Mouse (Mus musculus) B cell, adult 2 months (primary cell): ENCODE data around the gene Gjc2.

Experiments used
- DNase-seq, 2 experiments: peaks; one replicate each; pipeline ENCODE4 v3.0.0; 2022

Gene Gjc2

GRCm38 (mm10) chr11:59208153-59208831 is 25.3 kb upstream of the Gjc2 start, which contains the start of gene 2310033P09Rik:
TSS of gene 2310033P09Rik (plus strand) at chr11:59208321.
- DNase-seq: peak; percentile 95 to 96

DNA sequence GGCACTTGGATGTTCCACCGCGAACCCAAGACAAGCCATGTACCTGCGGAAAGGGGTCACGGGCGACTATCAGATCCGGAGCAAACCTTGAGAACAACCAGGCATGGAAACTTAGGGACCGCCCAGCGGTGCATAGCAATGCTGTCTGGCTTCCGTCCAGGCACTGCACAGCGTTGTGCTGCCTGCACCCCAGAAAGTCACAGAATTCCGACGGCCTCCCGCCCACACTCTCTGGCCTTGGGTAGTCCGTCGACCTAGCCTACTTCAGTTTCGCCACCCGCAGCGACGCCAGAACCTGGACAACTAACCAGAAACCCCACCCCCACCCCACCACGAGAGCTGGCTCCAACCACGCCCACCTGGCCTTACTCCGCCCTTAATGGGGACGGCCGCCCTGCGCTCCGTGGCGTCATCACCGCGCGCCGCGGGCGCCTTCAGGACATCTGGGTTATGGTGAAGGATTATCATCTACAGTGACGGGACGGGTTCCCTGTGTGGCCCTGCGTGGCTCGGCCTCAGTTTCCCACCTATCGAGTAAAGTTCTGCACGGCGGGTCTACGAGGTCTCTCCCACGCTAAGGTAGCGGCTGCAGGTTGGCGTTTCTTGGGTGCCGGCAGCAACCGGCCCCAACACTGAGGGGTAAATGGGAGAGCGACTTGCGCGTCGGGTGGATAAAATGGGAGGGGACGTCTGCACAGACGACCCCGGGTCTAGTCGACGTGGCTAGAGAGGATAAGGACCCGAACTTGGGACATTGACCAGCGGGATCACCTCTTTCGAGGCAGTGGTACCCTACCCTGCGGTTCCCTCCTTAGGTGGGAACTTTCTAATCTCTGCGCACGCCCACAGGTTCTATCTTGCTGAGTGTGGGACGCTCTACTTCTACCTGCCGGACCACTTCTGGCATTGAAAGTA is 19.3 kb upstream of the Gjc2 start, which contains the start of gene Mrpl55:
Mrpl55 (plus strand) TSS at position 406 of the 915 bp plus-strand sequence.
- DNase-seq: peak; percentile 97

- DNase-seq: no peak
Measured at GRCm38 (mm10) chr11:59201216-59202002, 18.4 kb upstream of the Gjc2 start.

DNA sequence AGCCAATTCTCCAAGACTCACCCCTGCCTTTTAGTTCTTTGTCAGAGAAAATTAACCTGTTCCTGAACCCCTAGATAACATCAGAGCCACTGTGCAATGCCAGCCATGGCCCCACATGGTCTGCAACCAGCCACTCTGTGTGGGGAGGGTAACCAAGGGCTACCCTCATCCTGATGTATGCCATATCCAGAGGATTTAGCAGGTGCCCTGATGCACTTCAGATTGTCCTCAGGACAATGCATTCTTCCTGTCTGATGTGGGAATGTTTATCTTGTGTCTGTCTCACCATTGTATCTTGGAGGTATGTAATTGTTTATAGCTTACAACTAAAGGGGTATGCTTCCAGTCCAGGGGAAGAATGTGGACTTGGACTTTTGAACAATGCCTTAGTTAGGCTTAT is 13.2 kb upstream of the Gjc2 start:
- DNase-seq: no peak

GRCm38 (mm10) chr11:59192059-59192386 is 9.0 kb upstream of the Gjc2 start, which contains the start of gene Guk1:
TSS of gene Guk1 (minus strand) at chr11:59192212.
- DNase-seq: no peak

DNA sequence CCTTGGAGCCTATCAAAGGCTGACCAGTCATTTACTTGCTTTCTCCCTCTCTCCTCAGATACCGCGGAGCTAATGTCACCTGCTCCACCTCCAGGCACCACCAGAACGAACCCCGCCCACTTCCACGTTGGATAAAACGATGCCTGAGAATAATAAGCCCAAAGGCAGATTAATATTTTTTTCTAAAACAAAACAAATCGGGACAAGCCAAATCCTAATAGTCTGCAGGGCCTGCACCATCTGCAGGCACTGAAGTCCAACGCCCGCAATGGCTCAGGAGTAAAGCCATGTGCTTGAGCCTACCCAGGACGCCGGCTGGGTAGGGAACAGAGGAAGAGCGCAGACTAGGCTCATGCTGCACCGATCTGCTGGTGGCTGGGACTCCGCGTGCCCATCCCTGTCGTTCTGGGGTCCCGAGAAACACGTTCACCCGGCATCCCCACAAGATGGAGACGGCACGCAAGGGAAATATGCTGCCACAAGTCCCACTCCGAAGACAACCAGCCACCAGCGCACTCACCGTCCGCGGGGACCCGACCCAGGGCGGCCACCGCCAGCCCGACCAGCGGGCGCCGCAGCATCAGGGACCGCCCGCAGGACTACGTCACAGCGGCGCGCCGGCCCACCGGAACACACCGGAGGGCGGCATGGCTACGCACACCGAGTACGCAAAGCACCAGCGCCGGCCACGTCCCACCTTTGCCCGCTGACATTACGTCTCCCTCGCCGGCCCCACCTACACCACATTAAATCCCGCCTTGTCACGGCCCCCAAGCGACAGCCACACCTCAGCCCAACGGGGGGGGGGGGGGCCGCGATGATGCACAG is 8.4 kb upstream of the Gjc2 start:
- DNase-seq: peak; percentile 91

DNA sequence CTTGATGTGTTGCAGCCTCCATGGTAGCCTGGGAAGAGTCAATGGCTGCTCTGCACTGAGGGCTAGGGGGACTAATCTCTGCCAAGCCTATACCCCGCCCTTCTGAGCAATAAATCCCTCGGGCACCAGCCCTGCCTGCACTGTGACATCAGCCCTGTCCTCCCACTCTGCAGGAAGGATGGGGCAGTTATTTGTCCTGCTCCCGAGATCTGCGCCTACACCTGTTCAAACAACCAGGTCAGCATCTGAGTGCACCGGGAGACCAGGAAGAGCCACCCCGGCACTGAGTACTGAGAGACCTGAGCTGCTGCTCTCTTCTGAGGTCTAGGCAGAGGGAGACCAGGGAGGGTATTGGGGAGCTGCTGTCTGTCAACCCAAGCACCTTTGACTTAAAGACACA is 4.7 kb upstream of the Gjc2 start:
- DNase-seq: no peak

DNA sequence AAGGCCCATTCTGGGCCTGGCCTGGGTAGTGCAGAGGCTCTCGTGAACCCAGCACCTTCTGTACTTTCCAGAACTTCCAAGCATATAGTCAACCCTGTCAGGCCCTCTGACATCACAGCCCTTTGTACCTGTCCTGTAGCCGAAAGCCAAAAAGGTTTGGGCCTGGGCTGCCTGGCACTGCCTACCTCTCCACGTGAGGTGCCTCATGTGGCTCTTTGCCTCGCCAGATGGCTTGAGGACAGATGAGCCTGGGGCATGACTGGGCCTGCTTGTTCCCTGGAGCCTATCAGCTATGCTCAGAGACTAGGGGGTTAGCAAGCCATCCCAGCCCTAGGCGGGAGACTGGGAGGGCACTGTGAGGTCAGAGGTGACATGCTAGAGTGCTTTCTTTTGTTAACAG is 2.5 kb upstream of the Gjc2 start:
- DNase-seq: no peak

DNA sequence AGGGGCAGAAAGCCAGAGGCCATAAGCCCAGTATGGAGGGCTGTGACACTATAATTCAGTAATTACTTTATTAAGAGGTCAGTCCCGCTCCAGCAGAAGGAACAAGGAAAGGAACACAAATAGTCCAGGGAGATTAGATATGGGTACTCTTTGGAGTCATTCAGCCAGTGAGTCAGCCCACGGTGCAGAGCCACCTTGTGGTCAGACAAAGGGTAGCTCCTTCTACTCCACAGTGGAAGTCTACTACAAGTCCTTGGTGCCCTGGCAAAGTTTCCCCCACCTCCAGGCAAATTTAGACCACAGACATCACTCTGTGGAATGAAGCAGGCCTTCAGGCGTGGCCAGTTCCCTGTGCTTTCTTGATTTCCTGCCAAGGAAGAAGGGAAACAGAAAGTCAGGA is 808 bp upstream of the Gjc2 start:
- peak; percentile 47 to 53 for DNase-seq

- no peak for DNase-seq
Measured at GRCm38 (mm10) chr11:59176921-59177320, 6.1 kb downstream of the Gjc2 start.

GRCm38 (mm10) chr11:59176475-59176874 is 6.5 kb downstream of the Gjc2 start:
- no peak for DNase-seq

GRCm38 (mm10) chr11:59174189-59174838 is 8.7 kb downstream of the Gjc2 start:
- DNase-seq: no peak

DNA sequence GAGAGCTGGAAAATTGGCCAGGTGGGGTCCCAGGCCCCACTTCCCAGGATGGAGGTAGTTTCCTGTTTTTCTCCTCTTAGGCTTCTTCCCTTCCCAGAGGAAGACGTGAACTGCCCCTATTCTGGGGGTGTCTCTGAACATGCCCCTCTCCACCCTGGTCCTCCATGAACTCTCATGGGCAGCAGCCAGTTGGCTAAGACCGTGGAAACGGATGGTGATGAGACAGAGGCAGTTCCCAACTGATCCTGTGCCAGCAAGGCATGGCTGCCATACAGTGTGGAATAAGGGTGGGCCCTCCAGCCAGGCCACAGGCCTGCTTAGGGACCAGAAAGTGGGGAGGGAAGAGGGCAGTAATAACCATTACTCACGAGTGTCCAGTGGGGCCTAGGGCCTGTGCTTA is 12.5 kb downstream of the Gjc2 start:
- no peak for DNase-seq

- no peak for DNase-seq
Measured at GRCm38 (mm10) chr11:59169807-59170206, 13.2 kb downstream of the Gjc2 start.

- no peak for DNase-seq
Measured at GRCm38 (mm10) chr11:59165616-59166241, 17.3 kb downstream of the Gjc2 start.

DNA sequence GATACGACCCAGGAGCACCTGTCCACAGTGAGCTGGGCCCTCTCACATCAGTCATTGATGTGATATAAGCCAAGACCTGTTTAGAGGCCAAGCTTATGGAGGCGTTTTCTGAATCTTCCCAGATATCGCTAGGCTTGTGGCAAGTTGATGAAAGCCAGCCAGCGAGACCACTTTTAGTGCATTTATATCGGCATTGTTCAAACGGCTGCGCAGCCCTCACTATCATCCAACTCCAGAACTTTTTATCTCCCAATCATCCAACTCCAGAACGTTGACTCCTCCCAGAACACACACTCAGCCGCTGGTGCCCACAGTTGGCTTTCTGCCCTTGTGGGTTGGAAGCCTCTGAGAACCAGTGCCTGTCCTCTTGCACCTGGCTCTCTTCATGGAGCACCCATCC is 18.6 kb downstream of the Gjc2 start:
- DNase-seq: no peak

GRCm38 (mm10) chr11:59163255-59164236 is 19.5 kb downstream of the Gjc2 start, which contains the start of gene Iba57:
TSS of gene Iba57 (minus strand) at chr11:59163739.
- peak; percentile 95 to 97 for DNase-seq

- peak in 1 of 2 experiments; percentile 8 for DNase-seq
Measured at GRCm38 (mm10) chr11:59162443-59163254, 20.4 kb downstream of the Gjc2 start.

DNA sequence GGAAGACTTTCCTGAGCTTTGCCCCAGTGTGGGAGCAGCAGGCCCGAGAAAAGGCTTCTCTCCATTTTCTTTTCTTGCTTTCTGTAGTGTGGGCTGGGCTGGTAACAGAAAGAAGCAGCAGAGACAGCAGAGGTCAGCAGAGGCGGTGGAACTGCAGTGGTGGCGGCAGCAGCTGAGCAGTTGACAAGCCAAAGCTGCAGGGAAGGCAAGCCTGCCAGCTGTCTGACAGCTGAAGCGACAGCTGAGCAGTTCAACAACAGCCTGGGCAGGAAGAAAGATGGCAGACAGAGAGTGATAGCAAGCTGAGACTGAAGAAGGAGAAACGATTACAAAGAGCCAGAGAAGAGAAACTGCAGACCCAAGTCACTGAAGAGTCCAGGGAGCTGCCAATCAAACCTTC is 21.6 kb downstream of the Gjc2 start:
- DNase-seq: no peak
